Mouse (Mus musculus): ENCODE measurements around the gene Olfr1246. TPM values are rescaled to one million over a fixed set of nuclear protein-coding genes. Genes with fewer than 3 reads are reported as not detected.
"Not testable (repeated sequence)": the region's sequence is repeated elsewhere in the genome, so short reads cannot be mapped to it uniquely, and the experiment has no call there.

Gene Olfr1246
- not detected in 2 replicates for total RNA-seq (2014; rRNA removed)
- not detected in 2 replicates for polyA plus RNA-seq (2012; rRNA removed)

- Histone ChIP-seq H3K4me1 (ENCODE audit: control insufficient read depth, insufficient read depth, low read length) (no peaks in the 10 kb centered on the region), H3K27ac (replicated peaks; ENCODE audit: insufficient read depth, low read depth, low read length) (no peak within 1 kb of the TSS), H3K36me3 (ENCODE audit: control insufficient read depth, insufficient read depth, low read length) (no peaks in the 10 kb centered on the region), H3K9ac (ENCODE audit: low read depth, low read length) (no peak within 1 kb of the TSS), H3K79me2 (ENCODE audit: control insufficient read depth, insufficient read depth, low read length) (no peaks in the 10 kb centered on the region), H3K27me3 (ENCODE audit: control insufficient read depth, insufficient read depth, low read length) (no peaks in the 10 kb centered on the region), H3K4me3 (ENCODE audit: insufficient read depth, low read depth, low read length) (no peak within 1 kb of the TSS)
- DNase-seq (ENCODE audit: extremely low read depth, low read depth, low spot score) = no peak
- WGBS = 67% methylated on average over 2 of the region's 2 CpGs
- TF ChIP-seq CTCF (IDR thresholded peaks at IDR 0.05; ENCODE audit: low read depth, low read length) (no peak), POLR2A (IDR thresholded peaks at IDR 0.05; ENCODE audit: extremely low read depth, insufficient read depth, low read length) (no peak)
Measured at GRCm38 (mm10) chr2:89593057-89593456, at the start of gene Olfr1246. Gene Olfr1246 (minus strand): TSS chr2:89593157.

GRCm38 (mm10) chr2:89634883-89635282, 41.9 kb upstream of the Olfr1246 start, which contains the start of gene Olfr1249:
Gene Olfr1249 (minus strand): TSS chr2:89634983.
- Histone ChIP-seq H3K27ac (replicated peaks; ENCODE audit: insufficient read depth, low read depth, low read length) (no peak within 1 kb of the TSS), H3K27me3 (ENCODE audit: control insufficient read depth, insufficient read depth, low read length) (no peaks in the 10 kb centered on the region), H3K4me3 (ENCODE audit: insufficient read depth, low read depth, low read length) (no peak within 1 kb of the TSS), H3K79me2 (ENCODE audit: control insufficient read depth, insufficient read depth, low read length) (no peaks in the 10 kb centered on the region), H3K9ac (ENCODE audit: low read depth, low read length) (no peak within 1 kb of the TSS), H3K36me3 (ENCODE audit: control insufficient read depth, insufficient read depth, low read length) (no peaks in the 10 kb centered on the region), H3K4me1 (ENCODE audit: control insufficient read depth, insufficient read depth, low read length) (no peaks in the 10 kb centered on the region)
- 89% methylated on average over 2 of the region's 2 CpGs for WGBS
- TF ChIP-seq CTCF (IDR thresholded peaks at IDR 0.05; ENCODE audit: low read depth, low read length) (no peak), POLR2A (IDR thresholded peaks at IDR 0.05; ENCODE audit: extremely low read depth, insufficient read depth, low read length) (no peak)
- no peak for DNase-seq (ENCODE audit: extremely low read depth, low read depth, low spot score)

GRCm38 (mm10) chr2:89618145-89618544, 25.2 kb upstream of the Olfr1246 start, which contains the start of gene Olfr1248:
Gene Olfr1248 (minus strand): TSS chr2:89618245.
- H3K4me3 ChIP-seq (ENCODE audit: insufficient read depth, low read depth, low read length); H3K27me3 ChIP-seq (ENCODE audit: control insufficient read depth, insufficient read depth, low read length); H3K27ac ChIP-seq (replicated peaks; ENCODE audit: insufficient read depth, low read depth, low read length); H3K36me3 ChIP-seq (ENCODE audit: control insufficient read depth, insufficient read depth, low read length); H3K4me1 ChIP-seq (ENCODE audit: control insufficient read depth, insufficient read depth, low read length); DNase-seq (ENCODE audit: extremely low read depth, low read depth, low spot score); H3K79me2 ChIP-seq (ENCODE audit: control insufficient read depth, insufficient read depth, low read length); H3K9ac ChIP-seq (ENCODE audit: low read depth, low read length): not testable (repeated sequence)
- WGBS = 78% methylated on average over 1 of the region's 1 CpGs

GRCm38 (mm10) chr2:89614030-89614429, 21.1 kb upstream of the Olfr1246 start, which contains the start of gene Olfr1247:
Gene Olfr1247 (minus strand): TSS chr2:89614130.
- H3K27me3 ChIP-seq (ENCODE audit: control insufficient read depth, insufficient read depth, low read length) = no peaks in the 10 kb centered on the region
- H3K4me3 ChIP-seq (ENCODE audit: insufficient read depth, low read depth, low read length) = no peak within 1 kb of the TSS
- H3K4me1 ChIP-seq (ENCODE audit: control insufficient read depth, insufficient read depth, low read length) = no peaks in the 10 kb centered on the region
- DNase-seq (ENCODE audit: extremely low read depth, low read depth, low spot score) = no peak
- H3K27ac ChIP-seq (replicated peaks; ENCODE audit: insufficient read depth, low read depth, low read length) = no peak within 1 kb of the TSS
- TF ChIP-seq CTCF (IDR thresholded peaks at IDR 0.05; ENCODE audit: low read depth, low read length) (no peak), POLR2A (IDR thresholded peaks at IDR 0.05; ENCODE audit: extremely low read depth, insufficient read depth, low read length) (no peak)
- 83% methylated on average over 2 of the region's 2 CpGs for WGBS
- no peaks in the 10 kb centered on the region for H3K36me3 ChIP-seq (ENCODE audit: control insufficient read depth, insufficient read depth, low read length)
- H3K79me2 ChIP-seq (ENCODE audit: control insufficient read depth, insufficient read depth, low read length) = no peaks in the 10 kb centered on the region
- no peak within 1 kb of the TSS for H3K9ac ChIP-seq (ENCODE audit: low read depth, low read length)

- no peaks in the 10 kb centered on the region for H3K79me2 ChIP-seq (ENCODE audit: control insufficient read depth, insufficient read depth, low read length)
- H3K4me1 ChIP-seq (ENCODE audit: control insufficient read depth, insufficient read depth, low read length) = no peaks in the 10 kb centered on the region
- no peaks in the 10 kb centered on the region for H3K36me3 ChIP-seq (ENCODE audit: control insufficient read depth, insufficient read depth, low read length)
- no peaks in the 10 kb centered on the region for H3K27me3 ChIP-seq (ENCODE audit: control insufficient read depth, insufficient read depth, low read length)
- H3K4me3 ChIP-seq (ENCODE audit: insufficient read depth, low read depth, low read length) = no peak within 1 kb of the TSS
- TF ChIP-seq POLR2A (IDR thresholded peaks at IDR 0.05; ENCODE audit: extremely low read depth, insufficient read depth, low read length) = no peak
- no peak for TF ChIP-seq CTCF (IDR thresholded peaks at IDR 0.05; ENCODE audit: low read depth, low read length)
- no peak within 1 kb of the TSS for H3K27ac ChIP-seq (replicated peaks; ENCODE audit: insufficient read depth, low read depth, low read length)
- no peak for DNase-seq (ENCODE audit: extremely low read depth, low read depth, low spot score)
- 87% methylated on average over 1 of the region's 1 CpGs for WGBS
- no peak within 1 kb of the TSS for H3K9ac ChIP-seq (ENCODE audit: low read depth, low read length)
Measured at GRCm38 (mm10) chr2:89578347-89578746, 14.6 kb downstream of the Olfr1246 start, which contains the start of gene Olfr1245. Gene Olfr1245 (minus strand): TSS chr2:89578447.

- H3K27me3 ChIP-seq (ENCODE audit: control insufficient read depth, insufficient read depth, low read length); H3K4me1 ChIP-seq (ENCODE audit: control insufficient read depth, insufficient read depth, low read length); H3K9ac ChIP-seq (ENCODE audit: low read depth, low read length); DNase-seq (ENCODE audit: extremely low read depth, low read depth, low spot score); H3K79me2 ChIP-seq (ENCODE audit: control insufficient read depth, insufficient read depth, low read length); H3K27ac ChIP-seq (replicated peaks; ENCODE audit: insufficient read depth, low read depth, low read length); H3K4me3 ChIP-seq (ENCODE audit: insufficient read depth, low read depth, low read length); H3K36me3 ChIP-seq (ENCODE audit: control insufficient read depth, insufficient read depth, low read length): not testable (repeated sequence)
- WGBS = 62% methylated on average over 2 of the region's 2 CpGs
Measured at GRCm38 (mm10) chr2:89562706-89563105, 30.3 kb downstream of the Olfr1246 start.
